9 mouse cellular contexts compared by ENCODE assay signal in the genomic region with DNA sequence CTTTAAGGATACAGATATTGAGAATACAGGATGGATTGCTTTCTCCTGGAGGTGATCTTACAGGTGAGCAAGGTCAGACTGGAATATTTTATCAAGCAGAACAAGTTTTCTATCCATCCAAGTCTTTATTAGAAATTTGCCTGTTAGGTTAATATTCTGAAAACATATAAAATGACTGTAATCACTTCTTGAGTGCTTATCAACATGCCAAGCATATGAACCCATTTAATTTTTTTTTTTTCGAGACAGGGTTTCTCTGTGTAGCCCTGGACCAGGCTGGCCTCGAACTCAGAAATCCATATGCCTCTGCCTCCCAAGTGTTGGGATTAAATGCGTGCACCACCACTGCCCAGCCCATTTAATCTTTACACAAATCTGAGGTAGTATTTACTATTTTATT. TPM values are rescaled to one million over a fixed set of nuclear protein-coding genes. Genes with fewer than 3 reads are reported as not detected.
A peak's percentile ranks its signal among the peaks of the same experiment; 100 is the strongest.
DNase-seq lines count a peak whose midpoint lies in the region; ATAC-seq and TF ChIP-seq lines count a peak whose summit lies in the region.
"Had no signal": no experiment of that assay in that cellular context is flagged by ENCODE, and none has a peak within 500 bp of the region (broad histone marks: within the 10 kb centered on the region; RNA-seq: fewer than 3 reads in every experiment).

No protein-coding gene starts in this region.

- H3K4me2 ChIP-seq in kidney, embryonic 15.5 days, result peak overlapping the region; percentile 59
- H3K4me2 ChIP-seq in forebrain, embryonic 16.5 days (ENCODE audit: low read length), result peak overlapping the region; percentile 77
- H3K4me2 ChIP-seq in liver, postnatal 0 days (ENCODE audit: low read depth, low read length), result peak overlapping the region; percentile 78

- ATAC-seq in kidney, embryonic 15.5 days (replicated peaks; ENCODE audit: low FRiP score), result no peak
- no peak for ATAC-seq in forebrain, embryonic 16.5 days
- ATAC-seq in liver, postnatal 0 days, result no peak

- peak overlapping the region; percentile 94 for H3K27ac ChIP-seq in kidney, embryonic 15.5 days
- peak overlapping the region; percentile 93; the same call in 1 of the 2 replicates for H3K27ac ChIP-seq in bone marrow, adult 2 months (ENCODE audit: control insufficient read depth, insufficient read depth, low read depth, low read length, poor library complexity)
- peak overlapping the region; percentile 81; the same call in 1 of the 2 replicates for H3K27ac ChIP-seq in forebrain, embryonic 16.5 days (ENCODE audit: low read length)
- H3K27ac ChIP-seq in liver, postnatal 0 days (ENCODE audit: low read depth), result peak overlapping the region; percentile 96

- peak overlapping the region; percentile 45 for H3K4me3 ChIP-seq in kidney, embryonic 15.5 days (replicated peaks)
- H3K4me3 ChIP-seq in bone marrow, adult 2 months (replicated peaks; ENCODE audit: control insufficient read depth, low read depth, low read length), result peak overlapping the region; percentile 48
- no peak overlapping the region; the same call in 1 of the 2 replicates for H3K4me3 ChIP-seq in forebrain, embryonic 16.5 days (replicated peaks; ENCODE audit: low read length)
- peak overlapping the region; percentile 60 for H3K4me3 ChIP-seq in liver, postnatal 0 days (ENCODE audit: low read depth, low read length)

- H3K4me1 ChIP-seq in kidney, embryonic 15.5 days, result peaks cover 34% of the 10 kb centered on the region
- H3K4me1 ChIP-seq in bone marrow, adult 2 months (ENCODE audit: control insufficient read depth, insufficient read depth, low read length), result no peaks in the 10 kb centered on the region; the same call in 1 of the 2 replicates
- H3K4me1 ChIP-seq in forebrain, embryonic 16.5 days (replicated peaks; ENCODE audit: control insufficient read depth, insufficient read depth, low read length), result peaks cover 28% of the 10 kb centered on the region
- H3K4me1 ChIP-seq in liver, postnatal 0 days (ENCODE audit: insufficient read depth), result peaks cover 23% of the 10 kb centered on the region

- 61% methylated on average over 3 of the region's 3 CpGs for WGBS in kidney, embryonic 15.5 days
- WGBS in bone marrow, adult 2 months, result 56% methylated on average over 3 of the region's 3 CpGs
- 53% methylated on average over 3 of the region's 3 CpGs for WGBS in forebrain, embryonic 16.5 days
- WGBS in liver, postnatal 0 days (ENCODE audit: insufficient replicate concordance), result 59% methylated on average over 3 of the region's 3 CpGs

- no peak for TF ChIP-seq EP300 in liver, postnatal 0 days (IDR thresholded peaks at IDR 0.05; ENCODE audit: low read depth)

- TF ChIP-seq POLR2A in bone marrow, adult 2 months (IDR thresholded peaks at IDR 0.05; ENCODE audit: borderline replicate concordance, control insufficient read depth, low read depth, low read length), result no peak

- TF ChIP-seq CTCF in bone marrow, adult 2 months (IDR thresholded peaks at IDR 0.05; ENCODE audit: control insufficient read depth, insufficient read depth, low read length), result no peak
- no peak for TF ChIP-seq CTCF in liver, postnatal 0 days (IDR thresholded peaks at IDR 0.05; ENCODE audit: low read depth)

- H3K27me3 ChIP-seq in kidney, embryonic 15.5 days, result no peaks in the 10 kb centered on the region
- H3K27me3 ChIP-seq in forebrain, embryonic 16.5 days (replicated peaks; ENCODE audit: control insufficient read depth, insufficient read depth, low read length), result no peaks in the 10 kb centered on the region
- H3K27me3 ChIP-seq in liver, postnatal 0 days (ENCODE audit: insufficient read depth, low read length), result no peaks in the 10 kb centered on the region

- no peaks in the 10 kb centered on the region for H3K36me3 ChIP-seq in kidney, embryonic 15.5 days
- H3K36me3 ChIP-seq in forebrain, embryonic 16.5 days (ENCODE audit: control insufficient read depth, insufficient read depth), result no peaks in the 10 kb centered on the region
- no peaks in the 10 kb centered on the region for H3K36me3 ChIP-seq in liver, postnatal 0 days (replicated peaks; ENCODE audit: insufficient read depth, low read length)

- peak overlapping the region; percentile 24 for H3K9ac ChIP-seq in kidney, embryonic 15.5 days
- no peak overlapping the region for H3K9ac ChIP-seq in forebrain, embryonic 16.5 days (replicated peaks; ENCODE audit: low read depth, low read length)
- H3K9ac ChIP-seq in liver, postnatal 0 days (replicated peaks), result peak overlapping the region; percentile 79

- H3K9me3 ChIP-seq in kidney, embryonic 15.5 days (replicated peaks), result no peaks in the 10 kb centered on the region
- no peaks in the 10 kb centered on the region for H3K9me3 ChIP-seq in forebrain, embryonic 16.5 days (ENCODE audit: control insufficient read depth, low read length)
- H3K9me3 ChIP-seq in liver, postnatal 0 days (ENCODE audit: low read length), result no peaks in the 10 kb centered on the region

- no peak for DNase-seq in kidney, adult 11 months
- DNase-seq in liver, postnatal 0 days, result no peak
- no peak for DNase-seq in gastrocnemius, postnatal 4 days (ENCODE audit: low spot score in 2 of 2)
- DNase-seq in right cerebral cortex, adult 2 months (ENCODE audit: low spot score in 2 of 2), result no peak
- no peak for DNase-seq in frontal cortex, postnatal 25 days (ENCODE audit: low spot score in 2 of 2)
- DNase-seq: kidney, postnatal 14 days had no signal

RNA-seq across cellular contexts. Expression of a gene that starts 1.3 kb away (rescaled TPM):
- polyA plus RNA-seq in kidney, embryonic 15.5 days (2015; fragmentation: Nextera tagmentation; extraction: Ambion mirVana), result 8.8 and 12.6 TPM in 2 replicates
- 109 and 137 TPM in 2 replicates for polyA plus RNA-seq in bone marrow, adult 2 months (2011; ENCODE audit: insufficient read depth, insufficient read length, low replicate concordance, missing spikeins)
- polyA plus RNA-seq in forebrain, embryonic 16.5 days (2015; fragmentation: Nextera tagmentation; extraction: Ambion mirVana), result 3.3 TPM in 1 of 2 replicates, not detected in the other
- polyA plus RNA-seq in liver, postnatal 0 days (2015; fragmentation: Nextera tagmentation; extraction: Ambion mirVana), result 1.7 and 2.2 TPM in 2 replicates
- total RNA-seq in gastrocnemius, postnatal 4 days (2021), result 100 to 1,000 TPM; 393 to 555 TPM

RNA-seq across cellular contexts. Expression of a gene that starts 1.6 kb away (rescaled TPM):
- 9.8 and 11.2 TPM in 2 replicates for polyA plus RNA-seq in kidney, embryonic 15.5 days (2015; fragmentation: Nextera tagmentation; extraction: Ambion mirVana)
- 31.8 and 40.4 TPM in 2 replicates for polyA plus RNA-seq in bone marrow, adult 2 months (2011; ENCODE audit: insufficient read depth, insufficient read length, low replicate concordance, missing spikeins)
- polyA plus RNA-seq in forebrain, embryonic 16.5 days (2015; fragmentation: Nextera tagmentation; extraction: Ambion mirVana), result not detected in 2 replicates
- polyA plus RNA-seq in liver, postnatal 0 days (2015; fragmentation: Nextera tagmentation; extraction: Ambion mirVana), result 8.6 and 9.9 TPM in 2 replicates
- total RNA-seq in gastrocnemius, postnatal 4 days (2021), result 100 to 1,000 TPM; 276 to 360 TPM

RNA-seq across cellular contexts. Expression of a gene that starts 4.2 kb away (rescaled TPM):
- 30.5 and 31.4 TPM in 2 replicates for polyA plus RNA-seq in kidney, embryonic 15.5 days (2015; fragmentation: Nextera tagmentation; extraction: Ambion mirVana)
- 144 and 216 TPM in 2 replicates for polyA plus RNA-seq in bone marrow, adult 2 months (2011; ENCODE audit: insufficient read depth, insufficient read length, low replicate concordance, missing spikeins)
- 14.0 and 14.5 TPM in 2 replicates for polyA plus RNA-seq in forebrain, embryonic 16.5 days (2015; fragmentation: Nextera tagmentation; extraction: Ambion mirVana)
- 18.0 and 18.3 TPM in 2 replicates for polyA plus RNA-seq in liver, postnatal 0 days (2015; fragmentation: Nextera tagmentation; extraction: Ambion mirVana)
- 100 to 1,000 TPM; 143 to 189 TPM for total RNA-seq in gastrocnemius, postnatal 4 days (2021)

RNA-seq across cellular contexts. Expression of a gene that starts 5.8 kb away (rescaled TPM):
- 59.1 and 68.1 TPM in 2 replicates for polyA plus RNA-seq in kidney, embryonic 15.5 days (2015; fragmentation: Nextera tagmentation; extraction: Ambion mirVana)
- 11.7 and 42.0 TPM in 2 replicates for polyA plus RNA-seq in bone marrow, adult 2 months (2011; ENCODE audit: insufficient read depth, insufficient read length, low replicate concordance, missing spikeins)
- 8.5 and 13.4 TPM in 2 replicates for polyA plus RNA-seq in forebrain, embryonic 16.5 days (2015; fragmentation: Nextera tagmentation; extraction: Ambion mirVana)
- 7.4 and 9.4 TPM in 2 replicates for polyA plus RNA-seq in liver, postnatal 0 days (2015; fragmentation: Nextera tagmentation; extraction: Ambion mirVana)
- 100 to 1,000 TPM; 270 to 354 TPM for total RNA-seq in gastrocnemius, postnatal 4 days (2021)

RNA-seq across cellular contexts. Expression of a gene that starts 6.0 kb away (rescaled TPM):
- polyA plus RNA-seq in kidney, embryonic 15.5 days (2015; fragmentation: Nextera tagmentation; extraction: Ambion mirVana), result 16.8 and 19.2 TPM in 2 replicates
- 40.5 and 87.9 TPM in 2 replicates for polyA plus RNA-seq in bone marrow, adult 2 months (2011; ENCODE audit: insufficient read depth, insufficient read length, low replicate concordance, missing spikeins)
- 2.1 and 3.1 TPM in 2 replicates for polyA plus RNA-seq in forebrain, embryonic 16.5 days (2015; fragmentation: Nextera tagmentation; extraction: Ambion mirVana)
- 5.1 and 5.3 TPM in 2 replicates for polyA plus RNA-seq in liver, postnatal 0 days (2015; fragmentation: Nextera tagmentation; extraction: Ambion mirVana)
- total RNA-seq in gastrocnemius, postnatal 4 days (2021), result 100 to 1,000 TPM; 250 to 321 TPM
